Mouse (Mus musculus): ENCODE results near the gene Zcchc14. TPM values are rescaled to one million over a fixed set of nuclear protein-coding genes. Genes with fewer than 3 reads are reported as not detected.

Gene Zcchc14
- total RNA-seq, 1 experiment: 18.6 TPM

- Histone ChIP-seq H3K9me3 (ENCODE audit: control insufficient read depth, insufficient read depth, low read depth, low read length) (no peaks in the 10 kb centered on the region), H3K4me1 (ENCODE audit: control insufficient read depth in 2 of 2, insufficient read depth in 2 of 2, low read length in 2 of 2, poor library complexity in 1 of 2) (peaks cover 0 to 18% of the 10 kb centered on the region in 2 experiments; a peak in 2 of 4 replicates), H3K9ac (ENCODE audit: insufficient read depth, low read depth, low read length, poor library complexity, severe bottlenecking) (no peak overlapping the region; the same call in 1 of the 2 replicates), H3K4me3 (ENCODE audit: insufficient read depth in 1 of 2, low read depth in 1 of 2, low read length in 2 of 2, poor library complexity in 1 of 2, severe bottlenecking in 1 of 2) (no peak overlapping the region), H3K27ac (ENCODE audit: insufficient read depth, low read depth, low read length, poor library complexity, severe bottlenecking) (no peak overlapping the region), H3K36me3 (ENCODE audit: control insufficient read depth, insufficient read depth, low read length, poor library complexity, severe bottlenecking) (peaks cover 12% of the 10 kb centered on the region; the same call in 1 of the 2 replicates)
- no peak for DNase-seq (ENCODE audit: low read depth, low spot score)
- in situ Hi-C loops (cut with MboI; ENCODE audit: low sequenced_read_pairs in 2 of 2, unreplicated experiment in 2 of 2): no loop called here
- TF ChIP-seq HCFC1 (IDR thresholded peaks at IDR 0.05; ENCODE audit: borderline replicate concordance, insufficient read depth, low read length) (no peak), MAFK (IDR thresholded peaks at IDR 0.05; ENCODE audit: insufficient read depth, low read depth, low read length) (no peak), ZC3H11A (IDR thresholded peaks at IDR 0.05; ENCODE audit: borderline replicate concordance, low read depth, low read length) (no peak), CHD2 (IDR thresholded peaks at IDR 0.05; ENCODE audit: low read depth, low read length) (no peak), ZNF384 (IDR thresholded peaks at IDR 0.05; ENCODE audit: low read depth, low read length) (no peak)
Observed at GRCm38 (mm10) chr8:121654131-121654530, 1.4 kb upstream of the Zcchc14 start.

GRCm38 (mm10) chr8:121653340-121654019 lies 779 bp upstream of the Zcchc14 start:
- H3K4me3 ChIP-seq (ENCODE audit: insufficient read depth in 1 of 2, low read depth in 1 of 2, low read length in 2 of 2, poor library complexity in 1 of 2, severe bottlenecking in 1 of 2): peak overlapping the region; percentile 57 to 68
- DNase-seq (ENCODE audit: low read depth, low spot score): no peak
- H3K4me1 ChIP-seq (ENCODE audit: control insufficient read depth in 2 of 2, insufficient read depth in 2 of 2, low read length in 2 of 2, poor library complexity in 1 of 2): peaks cover 0 to 22% of the 10 kb centered on the region in 2 experiments; a peak in 2 of 4 replicates
- H3K27ac ChIP-seq (ENCODE audit: insufficient read depth, low read depth, low read length, poor library complexity, severe bottlenecking): no peak overlapping the region
- H3K9ac ChIP-seq (ENCODE audit: insufficient read depth, low read depth, low read length, poor library complexity, severe bottlenecking): peak overlapping the region; percentile 52
- in situ Hi-C loops (cut with MboI; ENCODE audit: low sequenced_read_pairs in 2 of 2, unreplicated experiment in 2 of 2): no loop called here
- no peaks in the 10 kb centered on the region for H3K9me3 ChIP-seq (ENCODE audit: control insufficient read depth, insufficient read depth, low read depth, low read length)
- TF ChIP-seq ZC3H11A (IDR thresholded peaks at IDR 0.05; ENCODE audit: borderline replicate concordance, low read depth, low read length): no peak
- no peak for TF ChIP-seq CHD2 (IDR thresholded peaks at IDR 0.05; ENCODE audit: low read depth, low read length)
- TF ChIP-seq HCFC1 (IDR thresholded peaks at IDR 0.05; ENCODE audit: borderline replicate concordance, insufficient read depth, low read length): no peak
- no peak for TF ChIP-seq ZNF384 (IDR thresholded peaks at IDR 0.05; ENCODE audit: low read depth, low read length)
- TF ChIP-seq MAFK (IDR thresholded peaks at IDR 0.05; ENCODE audit: insufficient read depth, low read depth, low read length): no peak
- H3K36me3 ChIP-seq (ENCODE audit: control insufficient read depth, insufficient read depth, low read length, poor library complexity, severe bottlenecking): peaks cover 12% of the 10 kb centered on the region; the same call in 1 of the 2 replicates

DNA sequence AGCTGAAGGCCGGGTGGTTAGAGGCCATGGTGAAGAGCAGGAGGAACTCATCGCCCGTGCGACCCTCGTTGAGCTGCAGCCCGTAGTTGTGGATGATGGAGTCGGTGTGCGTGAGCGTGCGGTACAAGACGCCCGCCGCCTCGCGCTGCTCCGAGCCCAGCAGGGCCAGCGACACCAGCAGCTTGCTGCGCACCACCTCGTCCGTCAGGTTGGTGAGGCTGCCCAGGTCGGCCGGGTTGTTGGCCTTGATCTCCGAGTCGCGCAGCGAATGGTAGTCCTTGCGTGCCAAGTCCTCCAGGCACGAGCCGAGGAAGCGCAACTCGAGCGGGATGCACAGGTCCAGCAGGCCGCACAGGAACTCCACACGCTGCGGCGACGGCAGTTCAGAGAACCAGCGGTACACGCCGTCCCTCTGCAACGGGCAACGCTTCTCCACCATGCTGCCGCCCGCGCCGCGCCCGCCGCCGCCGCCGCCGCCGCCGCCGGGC lies 783 bp downstream of the Zcchc14 start:
- H3K27ac ChIP-seq (ENCODE audit: insufficient read depth, low read depth, low read length, poor library complexity, severe bottlenecking): no peak overlapping the region
- no peak for DNase-seq (ENCODE audit: low read depth, low spot score)
- peak overlapping the region; percentile 84 to 98 for H3K4me3 ChIP-seq (ENCODE audit: insufficient read depth in 1 of 2, low read depth in 1 of 2, low read length in 2 of 2, poor library complexity in 1 of 2, severe bottlenecking in 1 of 2)
- no peak for TF ChIP-seq ZC3H11A (IDR thresholded peaks at IDR 0.05; ENCODE audit: borderline replicate concordance, low read depth, low read length)
- TF ChIP-seq ZNF384 (IDR thresholded peaks at IDR 0.05; ENCODE audit: low read depth, low read length): no peak
- TF ChIP-seq MAFK (IDR thresholded peaks at IDR 0.05; ENCODE audit: insufficient read depth, low read depth, low read length): no peak
- TF ChIP-seq HCFC1 (IDR thresholded peaks at IDR 0.05; ENCODE audit: borderline replicate concordance, insufficient read depth, low read length): no peak
- no peak for TF ChIP-seq CHD2 (IDR thresholded peaks at IDR 0.05; ENCODE audit: low read depth, low read length)
- H3K4me1 ChIP-seq (ENCODE audit: control insufficient read depth in 2 of 2, insufficient read depth in 2 of 2, low read length in 2 of 2, poor library complexity in 1 of 2): peaks cover 0 to 25% of the 10 kb centered on the region in 2 experiments; a peak in 2 of 4 replicates
- H3K9me3 ChIP-seq (ENCODE audit: control insufficient read depth, insufficient read depth, low read depth, low read length): no peaks in the 10 kb centered on the region
- H3K36me3 ChIP-seq (ENCODE audit: control insufficient read depth, insufficient read depth, low read length, poor library complexity, severe bottlenecking): peaks cover 12% of the 10 kb centered on the region; the same call in 1 of the 2 replicates
- in situ Hi-C loops (cut with MboI; ENCODE audit: low sequenced_read_pairs in 2 of 2, unreplicated experiment in 2 of 2): no loop called here
- H3K9ac ChIP-seq (ENCODE audit: insufficient read depth, low read depth, low read length, poor library complexity, severe bottlenecking): peak overlapping the region; percentile 75

- Histone ChIP-seq H3K4me3 (ENCODE audit: insufficient read depth in 1 of 2, low read depth in 1 of 2, low read length in 2 of 2, poor library complexity in 1 of 2, severe bottlenecking in 1 of 2) (peak overlapping the region; percentile 84 to 98), H3K27ac (ENCODE audit: insufficient read depth, low read depth, low read length, poor library complexity, severe bottlenecking) (no peak overlapping the region), H3K4me1 (ENCODE audit: control insufficient read depth in 2 of 2, insufficient read depth in 2 of 2, low read length in 2 of 2, poor library complexity in 1 of 2) (peaks cover 0 to 25% of the 10 kb centered on the region in 2 experiments; a peak in 2 of 4 replicates), H3K36me3 (ENCODE audit: control insufficient read depth, insufficient read depth, low read length, poor library complexity, severe bottlenecking) (peaks cover 12% of the 10 kb centered on the region; the same call in 1 of the 2 replicates), H3K9ac (ENCODE audit: insufficient read depth, low read depth, low read length, poor library complexity, severe bottlenecking) (peak overlapping the region; percentile 75), H3K9me3 (ENCODE audit: control insufficient read depth, insufficient read depth, low read depth, low read length) (no peaks in the 10 kb centered on the region)
- in situ Hi-C loops (cut with MboI; ENCODE audit: low sequenced_read_pairs in 2 of 2, unreplicated experiment in 2 of 2): no loop called here
- TF ChIP-seq HCFC1 (IDR thresholded peaks at IDR 0.05; ENCODE audit: borderline replicate concordance, insufficient read depth, low read length) (no peak), ZNF384 (IDR thresholded peaks at IDR 0.05; ENCODE audit: low read depth, low read length) (no peak), CHD2 (IDR thresholded peaks at IDR 0.05; ENCODE audit: low read depth, low read length) (no peak), MAFK (IDR thresholded peaks at IDR 0.05; ENCODE audit: insufficient read depth, low read depth, low read length) (no peak), ZC3H11A (IDR thresholded peaks at IDR 0.05; ENCODE audit: borderline replicate concordance, low read depth, low read length) (no peak)
- DNase-seq (ENCODE audit: low read depth, low spot score): no peak
Observed at GRCm38 (mm10) chr8:121651308-121651873, 1.3 kb downstream of the Zcchc14 start.

All from ES-E14 (cell line).